Mouse (Mus musculus) spleen, adult 2 months (tissue): ENCODE data around the gene Gpr146. TPM values are rescaled to one million over a fixed set of nuclear protein-coding genes. Genes with fewer than 3 reads are reported as not detected.

Source experiments
- DNase-seq, 2 experiments: peaks; one replicate each; pipeline versions ENCODE4 v3.0.0 to v3.0.0-alpha.2; 2012 to 2021; ENCODE audit warnings: low spot score in 2 of 2, low read depth in 1 of 2
- H3K27ac ChIP-seq: fragments of 200-500 bp; 2 replicates; pipeline ENCODE4 v1.5.1; 2012; ENCODE audit warnings: low read length, inconsistent platforms; ENCODE audit not compliant: insufficient read depth
- H3K27me3 ChIP-seq: fragments of 200-500 bp; 2 replicates; pipeline ENCODE4 v1.6.1; 2012; ENCODE audit warnings: mild to moderate bottlenecking, moderate library complexity, low read length, inconsistent platforms; ENCODE audit not compliant: control insufficient read depth, insufficient read depth
- H3K36me3 ChIP-seq: fragments of 200-500 bp; 2 replicates; pipeline ENCODE4 v1.6.1; 2012; ENCODE audit warnings: mild to moderate bottlenecking, low read length, inconsistent platforms; ENCODE audit not compliant: control insufficient read depth, insufficient read depth
- H3K4me1 ChIP-seq: fragments of 200-500 bp; 2 replicates; pipeline ENCODE4 v1.6.1; 2011; ENCODE audit warnings: inconsistent platforms; ENCODE audit not compliant: control insufficient read depth, insufficient read depth, insufficient read length
- H3K4me3 ChIP-seq: fragments of 200-500 bp; 2 replicates; pipeline ENCODE4 v1.5.1; 2011; ENCODE audit warnings: mild to moderate bottlenecking, inconsistent platforms; ENCODE audit not compliant: insufficient read depth, insufficient read length; ENCODE audit errors: extremely low read depth
- CTCF ChIP-seq: fragments of 200-500 bp; IDR thresholded peaks from 2 replicates; pipeline ENCODE4 v1.5.1; 2011; ENCODE audit warnings: mild to moderate bottlenecking, inconsistent platforms; ENCODE audit not compliant: insufficient read depth, insufficient read length, insufficient replicate concordance; ENCODE audit errors: extremely low read depth
- POLR2A ChIP-seq: fragments of 200-500 bp; IDR thresholded peaks from 2 replicates; pipeline ENCODE4 v1.6.1; 2011; ENCODE audit warnings: low read depth, low read length, inconsistent platforms
- WGBS: fragments of 180-500 bp; shearing (Covaris S2); methylation state at CpG from one replicate; pipeline ENCODE4 v1.1.7; 2018; 5-methylcytosine and 5-hydroxymethylcytosine counted together
- polyA plus RNA-seq: library from polyadenylated mRNA; depleted of rRNA; stranded (reverse); fragments of >200 nt; gene quantifications from 2 replicates; pipeline ENCODE4 v1.2.3, GENCODE M21; 2012

Gpr146 gene
- polyA plus RNA-seq, 1 experiment = 32.2 TPM

DNA sequence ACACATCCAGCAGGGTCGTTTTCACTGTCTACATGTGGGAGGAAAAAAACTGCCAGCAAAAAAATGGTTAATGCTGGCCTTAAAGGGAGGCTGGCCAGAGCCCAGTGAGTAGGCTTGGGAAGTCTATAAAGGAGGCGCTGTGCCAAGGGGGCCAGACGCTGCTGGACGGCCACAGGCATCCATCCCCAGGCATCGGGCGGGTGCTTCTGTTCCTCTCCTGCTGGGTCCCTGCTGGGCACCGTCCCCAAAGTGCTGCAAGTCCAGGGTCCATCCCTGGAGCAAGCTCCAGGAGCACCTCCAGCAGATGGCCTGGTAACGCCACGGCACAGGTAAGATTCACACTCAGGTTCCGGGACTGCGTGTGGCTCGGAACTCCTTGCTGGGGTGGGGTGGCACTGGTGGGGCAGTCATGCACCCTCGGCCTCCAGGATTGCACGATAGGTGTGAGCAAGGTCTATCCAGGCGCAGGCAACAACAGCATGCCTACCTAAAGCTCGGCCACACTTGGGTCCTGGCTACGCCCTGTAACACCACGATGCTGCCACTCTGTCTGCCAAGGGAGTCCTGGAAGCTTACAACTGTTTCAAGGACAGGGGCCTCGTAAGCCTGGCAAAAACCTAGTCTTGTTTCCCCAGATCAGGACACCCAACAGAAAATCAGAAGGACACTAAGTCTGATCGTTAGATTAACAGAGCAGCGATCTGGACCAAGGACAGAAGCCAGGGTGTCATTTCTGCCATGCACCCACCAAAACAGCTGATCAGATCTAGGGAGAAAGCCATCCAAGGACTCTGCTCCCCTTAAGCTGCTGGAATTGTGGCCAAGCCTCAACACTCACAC is 45.7 kb downstream of the Gpr146 start, which contains the start of gene Gper1:
Gene Gper1 (plus strand): TSS at position 126 of the 840 bp plus-strand sequence.
- Histone ChIP-seq H3K4me3 (no peak within 1 kb of the TSS), H3K36me3 (no peaks in the 10 kb centered on the region), H3K4me1 (no peaks in the 10 kb centered on the region), H3K27ac (no peak within 1 kb of the TSS), H3K27me3 (no peaks in the 10 kb centered on the region)
- WGBS = 92% methylated on average over 21 of the region's 21 CpGs
- TF ChIP-seq CTCF (no peak), POLR2A (no peak)
- no peak for DNase-seq

DNA sequence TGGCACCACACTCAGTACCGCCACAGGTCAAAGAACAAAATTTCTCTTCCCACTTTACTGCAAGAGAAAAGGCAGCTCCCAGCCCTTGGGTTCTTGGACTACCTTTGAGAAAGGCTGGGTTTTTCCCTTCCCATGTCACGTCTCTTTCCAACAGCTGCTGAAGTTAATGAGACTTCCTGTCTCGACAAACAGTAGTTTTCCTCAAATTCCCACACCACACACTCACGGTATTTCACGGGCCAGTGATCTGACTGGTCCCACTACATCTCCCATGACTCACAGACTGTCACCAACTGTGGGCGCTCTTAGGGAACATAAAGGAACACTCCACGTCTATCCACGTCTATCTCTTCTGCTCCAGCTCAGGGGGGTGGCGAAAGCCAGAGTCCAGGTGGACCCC is 47.7 kb downstream of the Gpr146 start:
- WGBS = 82% methylated on average over 9 of the region's 9 CpGs
- Histone ChIP-seq H3K27me3 (no peaks in the 10 kb centered on the region), H3K36me3 (no peaks in the 10 kb centered on the region), H3K27ac (no peak overlapping the region), H3K4me1 (no peaks in the 10 kb centered on the region), H3K4me3 (no peak overlapping the region)
- no peak for DNase-seq
- TF ChIP-seq POLR2A (no peak), CTCF (no peak)

GRCm38 (mm10) chr5:139427001-139427400 is 49.5 kb downstream of the Gpr146 start:
- WGBS = 91% methylated on average over 9 of the region's 9 CpGs
- Histone ChIP-seq H3K4me3 (no peak overlapping the region), H3K36me3 (no peaks in the 10 kb centered on the region), H3K27ac (no peak overlapping the region), H3K4me1 (no peaks in the 10 kb centered on the region), H3K27me3 (no peaks in the 10 kb centered on the region)
- no peak for TF ChIP-seq CTCF
- no peak for TF ChIP-seq POLR2A
- no peak for DNase-seq

- Histone ChIP-seq H3K36me3 (no peaks in the 10 kb centered on the region), H3K27ac (no peak overlapping the region), H3K27me3 (no peaks in the 10 kb centered on the region), H3K4me3 (no peak overlapping the region), H3K4me1 (no peaks in the 10 kb centered on the region)
- no peak for DNase-seq
- TF ChIP-seq POLR2A = no peak
- no peak for TF ChIP-seq CTCF
- WGBS = 79% methylated on average over 9 of the region's 9 CpGs
These were observed 50.5 kb downstream of the Gpr146 start for GRCm38 (mm10) chr5:139427989-139428388.

DNA sequence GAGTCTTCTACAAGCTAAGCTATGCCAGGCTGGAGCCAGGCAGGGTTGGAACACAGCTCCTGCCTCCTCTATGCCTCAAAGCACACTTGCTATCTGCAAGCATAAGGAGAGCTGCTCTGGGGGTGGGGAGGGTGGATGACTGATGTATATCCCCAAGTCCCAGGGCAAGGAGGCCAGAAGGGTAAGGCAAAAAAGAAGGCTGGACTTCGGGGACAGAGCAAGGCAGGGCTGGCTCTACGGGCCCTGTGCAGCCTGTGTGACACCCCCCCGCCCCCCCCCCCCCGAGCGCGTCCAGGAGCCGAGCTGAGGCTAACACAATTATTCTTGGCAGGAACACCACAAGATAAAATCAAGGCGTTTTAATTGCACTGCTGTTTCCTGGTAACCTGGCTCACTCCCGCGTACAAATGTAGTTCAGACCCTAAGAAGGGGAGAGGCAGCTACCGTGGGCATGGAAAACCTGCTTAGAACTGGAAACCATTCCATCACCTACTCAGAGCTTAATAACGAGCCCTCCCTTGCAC is 52.4 kb downstream of the Gpr146 start:
- no peaks in the 10 kb centered on the region for H3K36me3 ChIP-seq
- H3K4me3 ChIP-seq = no peak overlapping the region
- H3K27ac ChIP-seq = no peak overlapping the region
- TF ChIP-seq POLR2A (no peak), CTCF (no peak)
- H3K4me1 ChIP-seq = no peaks in the 10 kb centered on the region
- no peaks in the 10 kb centered on the region for H3K27me3 ChIP-seq
- no peak for DNase-seq
- WGBS = 38% methylated on average over 12 of the region's 12 CpGs

- Histone ChIP-seq H3K27ac (no peak overlapping the region), H3K4me3 (no peak overlapping the region), H3K4me1 (no peaks in the 10 kb centered on the region), H3K27me3 (no peaks in the 10 kb centered on the region), H3K36me3 (no peaks in the 10 kb centered on the region)
- no peak for TF ChIP-seq CTCF
- no peak for TF ChIP-seq POLR2A
- WGBS = 93% methylated on average over 6 of the region's 6 CpGs
- no peak for DNase-seq
These were observed 54.8 kb downstream of the Gpr146 start for GRCm38 (mm10) chr5:139432333-139432732.
